In genomic region chr12:15838201-15838600, GRCm38 (mm10) we compare ENCODE assay signal across 24 mouse cellular contexts.
"Had no signal": no experiment of that assay in that cellular context is flagged by ENCODE, and none has a peak within 500 bp of the region (broad histone marks: within the 10 kb centered on the region; RNA-seq: fewer than 3 reads in every experiment).

No protein-coding gene starts in this region.

- H3K4me1 ChIP-seq: heart, embryonic 10.5 days; heart, embryonic 12.5 days; hindbrain, embryonic 13.5 days; hindbrain, embryonic 15.5 days; limb, embryonic 10.5 days; limb, embryonic 12.5 days; liver, embryonic 12.5 days had no signal

- H3K4me3 ChIP-seq: gastrocnemius, adult 2 months; heart, embryonic 10.5 days; heart, embryonic 12.5 days; hindbrain, embryonic 13.5 days; hindbrain, embryonic 15.5 days; layer of hippocampus, adult 2 months; left cerebral cortex, adult 2 months; limb, embryonic 10.5 days; limb, embryonic 12.5 days; liver, embryonic 12.5 days had no signal

- ATAC-seq: hindbrain, postnatal 0 days; intestine, embryonic 16.5 days; liver, embryonic 12.5 days had no signal

- DNase-seq: gastrocnemius, adult 2 months; gastrocnemius, postnatal 10 days; gastrocnemius, postnatal 25 days; heart, postnatal 10 days; heart, postnatal 36 days; kidney, adult 11 months; kidney, adult 2 months; kidney, adult 9 months; kidney, postnatal 10 days; kidney, postnatal 25 days; kidney, postnatal 4 days; lung, adult 18-20 months had no signal

- H3K27ac ChIP-seq: gastrocnemius, adult 2 months; heart, embryonic 10.5 days; hindbrain, embryonic 13.5 days; hindbrain, embryonic 15.5 days; hindbrain, postnatal 0 days; layer of hippocampus, adult 2 months; left cerebral cortex, adult 2 months; limb, embryonic 10.5 days; limb, embryonic 12.5 days; liver, embryonic 12.5 days; liver, embryonic 14.5 days had no signal

- H3K4me2 ChIP-seq: heart, embryonic 12.5 days; hindbrain, embryonic 13.5 days; hindbrain, embryonic 15.5 days; limb, embryonic 12.5 days; liver, embryonic 12.5 days had no signal

- H3K36me3 ChIP-seq: heart, embryonic 10.5 days; heart, embryonic 12.5 days; hindbrain, embryonic 13.5 days; hindbrain, embryonic 15.5 days; limb, embryonic 10.5 days; limb, embryonic 12.5 days; liver, embryonic 12.5 days had no signal

- H3K9ac ChIP-seq: heart, embryonic 12.5 days; hindbrain, embryonic 13.5 days; hindbrain, embryonic 15.5 days; limb, embryonic 12.5 days; liver, embryonic 12.5 days; liver, embryonic 14.5 days had no signal

- H3K27me3 ChIP-seq: heart, embryonic 12.5 days; hindbrain, embryonic 13.5 days; hindbrain, embryonic 15.5 days; limb, embryonic 12.5 days; liver, embryonic 12.5 days had no signal

- H3K9me3 ChIP-seq: heart, embryonic 10.5 days; heart, embryonic 12.5 days; hindbrain, embryonic 13.5 days; hindbrain, embryonic 15.5 days; limb, embryonic 10.5 days; liver, embryonic 12.5 days had no signal
